Mouse (Mus musculus) ES-Bruce4 (cell line): ENCODE measurements around the gene Gm4131. TPM values are rescaled to one million over a fixed set of nuclear protein-coding genes. Genes with fewer than 3 reads are reported as not detected.

Source experiments
- H3K27ac ChIP-seq: 2 replicates; pipeline ENCODE4 v1.5.1; 2012; ENCODE audit warnings: low read length, inconsistent platforms; ENCODE audit not compliant: insufficient read depth
- H3K27me3 ChIP-seq: 2 replicates; pipeline ENCODE4 v1.6.1; 2012; ENCODE audit warnings: mild to moderate bottlenecking, low read length, inconsistent platforms; ENCODE audit not compliant: control insufficient read depth, poor library complexity, insufficient read depth, severe bottlenecking
- H3K36me3 ChIP-seq: 2 replicates; pipeline ENCODE4 v1.6.1; 2012; ENCODE audit warnings: inconsistent platforms, mild to moderate bottlenecking, low read length, moderate library complexity; ENCODE audit not compliant: control insufficient read depth, poor library complexity, insufficient read depth, severe bottlenecking
- H3K4me1 ChIP-seq: one replicate; pipeline ENCODE4 v1.8.1; 2011; ENCODE audit warnings: low read length; ENCODE audit not compliant: control insufficient read depth, insufficient read depth
- H3K4me3 ChIP-seq: 2 replicates; pipeline ENCODE4 v1.5.1; 2011; ENCODE audit warnings: low read depth, mild to moderate bottlenecking, low read length
- H3K9ac ChIP-seq: 2 replicates; pipeline ENCODE4 v1.6.1; 2012; ENCODE audit warnings: low read depth, mild to moderate bottlenecking, inconsistent platforms; ENCODE audit not compliant: poor library complexity, severe bottlenecking
- H3K9me3 ChIP-seq: replicated peaks from 2 replicates; pipeline ENCODE4 v1.6.1; 2012; ENCODE audit warnings: mild to moderate bottlenecking, low read length, inconsistent platforms; ENCODE audit not compliant: control insufficient read depth, poor library complexity, insufficient read depth, severe bottlenecking
- CTCF ChIP-seq: IDR thresholded peaks from one replicate; pipeline ENCODE4 v1.8.1; 2011; ENCODE audit warnings: low read depth, low read length
- EP300 ChIP-seq: IDR thresholded peaks from 2 replicates; pipeline ENCODE4 v1.6.1; 2011; ENCODE audit warnings: low read depth, low read length; ENCODE audit not compliant: insufficient read depth
- POLR2A ChIP-seq: IDR thresholded peaks from one replicate; pipeline ENCODE4 v1.8.1; 2011; ENCODE audit warnings: low read length; ENCODE audit not compliant: insufficient read depth
- polyA plus RNA-seq: library from polyadenylated mRNA; stranded (reverse); fragments of >200 nt; gene quantifications from 2 replicates; pipeline ENCODE4 v1.2.4, GENCODE M21; 2011; ENCODE audit warnings: low read depth; ENCODE audit not compliant: missing spikeins, insufficient read depth, insufficient read length

Gm4131 gene
- polyA plus RNA-seq, 1 experiment, result not detected

DNA sequence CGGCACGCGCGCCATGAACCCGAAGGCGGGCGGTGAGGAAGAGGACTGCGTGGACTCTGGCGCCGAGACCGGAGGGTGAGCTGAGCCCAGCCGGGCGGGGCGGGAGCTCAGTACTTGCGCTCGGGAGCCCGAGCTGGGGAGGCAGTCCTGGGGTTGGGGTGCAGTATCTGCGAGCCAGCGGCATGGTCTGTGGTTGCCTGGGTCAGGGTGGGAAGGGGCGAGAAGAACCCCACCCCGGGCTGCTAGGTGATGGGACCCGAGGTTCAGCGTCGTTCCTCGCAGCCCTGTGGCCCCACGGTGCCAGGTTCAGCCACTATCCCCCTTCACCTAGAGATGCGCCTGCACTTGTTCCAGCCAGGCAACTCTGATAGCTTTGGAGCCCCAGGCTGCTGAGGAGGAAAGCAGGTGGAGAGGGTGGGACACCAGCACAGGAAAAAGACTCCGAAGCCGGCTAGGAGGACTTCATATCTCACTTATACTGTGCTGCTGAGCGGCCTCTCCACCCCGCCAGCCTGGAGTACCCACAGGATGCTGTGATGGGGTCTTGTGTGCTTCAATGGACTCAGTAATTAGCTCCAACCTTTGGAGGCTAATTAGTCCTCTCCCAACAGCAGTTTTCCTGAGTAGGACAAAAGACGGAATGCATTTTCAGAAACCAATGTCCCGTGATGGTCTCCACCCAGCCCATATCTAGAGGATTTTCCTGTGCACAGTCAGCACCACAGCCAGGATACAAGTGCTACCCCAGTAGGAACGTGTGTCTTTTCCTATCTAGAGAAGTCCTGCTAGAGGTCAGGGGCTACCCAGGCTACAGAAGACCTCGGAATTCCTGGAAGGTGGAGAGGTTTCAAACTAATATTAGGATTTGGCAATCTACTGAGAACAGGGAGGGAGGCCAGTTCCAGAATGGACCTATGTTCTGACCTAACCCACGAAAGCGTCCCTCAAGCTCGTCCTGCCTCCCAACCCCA lies 10.6 kb downstream of the Gm4131 start:
- Histone ChIP-seq H3K27me3 (peaks cover 3% of the 10 kb centered on the region), H3K9ac (peak overlapping the region; percentile 68), H3K27ac (no peak overlapping the region), H3K4me3 (peak overlapping the region; percentile 71), H3K36me3 (no peaks in the 10 kb centered on the region), H3K9me3 (no peaks in the 10 kb centered on the region), H3K4me1 (no peaks in the 10 kb centered on the region)
- no peak for TF ChIP-seq EP300
- no peak for TF ChIP-seq CTCF
- no peak for TF ChIP-seq POLR2A

DNA sequence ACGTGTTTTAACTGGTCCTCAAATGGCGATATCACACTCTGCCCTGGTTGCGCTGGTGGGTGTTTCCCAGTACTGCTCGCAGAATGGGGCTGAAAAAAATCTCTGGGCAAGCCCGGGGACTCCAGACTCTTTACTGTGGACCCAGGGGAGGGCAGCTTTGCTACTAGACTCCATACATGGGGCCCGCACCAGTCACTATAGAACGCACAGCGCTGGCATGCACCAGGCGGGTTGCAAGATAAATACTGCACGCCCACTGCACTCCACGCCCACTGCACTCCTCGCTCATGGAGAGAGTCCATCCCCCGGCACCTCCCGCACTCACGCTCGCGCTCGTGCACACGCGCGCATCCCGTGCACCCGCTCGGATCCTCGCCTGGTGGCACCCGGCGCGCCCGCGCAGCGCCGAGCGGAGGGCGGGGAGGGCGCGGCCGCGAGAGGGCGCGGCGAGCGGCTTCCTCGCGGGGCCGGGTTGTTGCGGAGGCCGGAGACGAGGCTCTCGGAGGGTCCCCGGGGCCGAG lies 11.4 kb downstream of the Gm4131 start, which contains the start of gene Fam124a:
Gene Fam124a (plus strand): TSS at position 429 of the 521 bp plus-strand sequence.
- Histone ChIP-seq H3K9ac (peak within 1 kb of the TSS; percentile 68), H3K9me3 (no peaks in the 10 kb centered on the region), H3K27me3 (peaks cover 3% of the 10 kb centered on the region), H3K27ac (no peak within 1 kb of the TSS), H3K4me3 (peak within 1 kb of the TSS; percentile 71), H3K36me3 (no peaks in the 10 kb centered on the region), H3K4me1 (no peaks in the 10 kb centered on the region)
- no peak for TF ChIP-seq POLR2A
- TF ChIP-seq CTCF, result peak; percentile 23
- no peak for TF ChIP-seq EP300

DNA sequence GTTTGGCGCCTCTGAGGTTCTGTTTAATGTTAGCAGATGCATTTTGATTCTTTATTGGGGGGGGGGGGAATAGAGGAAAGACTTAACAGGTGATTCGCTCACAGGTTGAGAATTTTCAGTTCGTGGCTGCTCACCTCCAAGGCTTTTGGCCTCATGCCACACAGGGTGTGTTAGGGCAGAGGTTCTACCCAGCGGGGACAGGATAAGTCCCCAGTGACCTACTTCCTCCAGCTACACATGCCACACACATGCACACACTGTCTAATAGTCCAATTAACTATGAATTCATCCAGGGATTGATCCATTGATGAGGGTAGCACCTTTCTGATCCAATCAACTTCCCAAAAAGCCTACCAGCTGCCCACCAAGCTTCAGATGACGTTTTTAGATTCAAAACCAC lies 12.9 kb downstream of the Gm4131 start:
- Histone ChIP-seq H3K36me3 (no peaks in the 10 kb centered on the region), H3K9ac (no peak overlapping the region), H3K4me3 (no peak overlapping the region), H3K9me3 (no peaks in the 10 kb centered on the region), H3K27ac (no peak overlapping the region), H3K4me1 (no peaks in the 10 kb centered on the region), H3K27me3 (peaks cover 3% of the 10 kb centered on the region)
- TF ChIP-seq EP300 (no peak), CTCF (no peak), POLR2A (no peak)

DNA sequence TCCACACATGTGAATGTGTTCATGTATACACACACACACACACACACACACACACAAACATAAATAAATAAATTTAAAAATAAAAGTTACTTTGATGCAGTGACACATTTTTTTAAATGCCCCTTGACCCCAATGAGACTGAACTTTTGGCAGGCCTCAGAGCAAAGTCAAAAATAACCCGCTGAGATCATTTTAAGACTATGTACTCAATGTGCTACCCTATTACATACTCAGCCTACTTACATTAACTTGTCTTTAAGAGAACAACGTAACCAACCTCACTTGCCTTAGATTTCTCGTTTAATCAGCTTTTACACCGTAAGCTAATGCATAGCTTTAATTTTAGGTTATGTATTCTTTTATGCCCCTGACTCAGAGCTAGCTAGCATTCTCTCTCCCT lies 13.9 kb downstream of the Gm4131 start:
- H3K36me3 ChIP-seq, result no peaks in the 10 kb centered on the region
- TF ChIP-seq CTCF (no peak), POLR2A (no peak), EP300 (no peak)
- H3K4me1 ChIP-seq, result no peaks in the 10 kb centered on the region
- peaks cover 3% of the 10 kb centered on the region for H3K27me3 ChIP-seq
- no peaks in the 10 kb centered on the region for H3K9me3 ChIP-seq
- H3K4me3 ChIP-seq, result no peak overlapping the region
- no peak overlapping the region for H3K27ac ChIP-seq
- no peak overlapping the region for H3K9ac ChIP-seq

DNA sequence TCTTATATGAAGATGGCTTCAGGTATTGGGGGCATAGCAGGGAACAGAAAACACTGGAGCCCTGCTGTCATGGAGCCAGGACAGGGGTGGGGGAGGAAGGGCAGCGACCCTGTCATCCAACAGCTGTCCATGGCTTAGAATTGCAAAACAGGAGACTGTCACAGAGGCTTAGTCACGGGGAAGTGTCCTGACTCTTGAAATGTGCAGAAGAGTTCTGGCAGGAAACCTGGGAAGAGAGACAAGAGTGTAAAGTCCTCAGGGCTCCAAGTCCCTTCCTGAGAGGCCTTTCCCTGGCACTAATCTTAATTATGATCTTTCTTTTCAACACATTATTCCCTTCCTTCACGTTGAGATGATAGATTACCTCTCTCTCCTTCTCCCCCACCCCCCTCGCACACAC lies 16.6 kb downstream of the Gm4131 start:
- H3K27me3 ChIP-seq, result no peaks in the 10 kb centered on the region
- H3K4me3 ChIP-seq, result no peak overlapping the region
- no peak overlapping the region for H3K9ac ChIP-seq
- no peaks in the 10 kb centered on the region for H3K4me1 ChIP-seq
- no peak overlapping the region for H3K27ac ChIP-seq
- TF ChIP-seq CTCF (no peak), EP300 (no peak), POLR2A (no peak)
- no peaks in the 10 kb centered on the region for H3K36me3 ChIP-seq
- H3K9me3 ChIP-seq, result no peaks in the 10 kb centered on the region

DNA sequence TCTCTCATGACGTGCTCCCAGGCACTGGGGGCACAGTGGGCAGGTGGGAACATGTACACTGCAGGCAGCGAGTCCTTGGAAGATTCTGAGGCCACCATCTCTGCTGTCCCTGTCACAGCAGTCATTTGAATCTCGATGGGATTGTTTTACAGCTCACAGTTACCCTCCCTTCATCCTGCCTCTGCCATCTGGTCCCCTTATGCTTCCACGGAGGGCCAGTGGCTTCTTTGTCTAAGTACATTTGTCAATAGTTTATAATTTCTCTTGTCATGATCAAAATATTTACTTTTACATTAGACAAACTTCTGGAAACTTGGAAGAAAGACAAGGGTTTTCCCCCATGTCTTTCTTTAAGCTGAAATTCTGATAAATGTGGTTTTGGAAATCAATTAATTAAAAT lies 20.0 kb downstream of the Gm4131 start:
- Histone ChIP-seq H3K27ac (no peak overlapping the region), H3K4me3 (no peak overlapping the region), H3K9ac (no peak overlapping the region), H3K4me1 (no peaks in the 10 kb centered on the region), H3K27me3 (no peaks in the 10 kb centered on the region), H3K9me3 (no peaks in the 10 kb centered on the region), H3K36me3 (no peaks in the 10 kb centered on the region)
- TF ChIP-seq POLR2A (no peak), CTCF (no peak), EP300 (no peak)
